Mouse (Mus musculus): ENCODE data around the gene Abcf2. TPM values are rescaled to one million over a fixed set of nuclear protein-coding genes. Genes with fewer than 3 reads are reported as not detected.

The Abcf2 gene
- polyA plus RNA-seq, 1 experiment from 2014 or later = 153 TPM

GRCm38 (mm10) chr5:24533391-24533790 is 43.9 kb downstream of the Abcf2 start:
- H3K9ac ChIP-seq (ENCODE audit: low read length) = no peak overlapping the region
- DNase-seq (ENCODE audit: low spot score) = no peak
- H3K4me3 ChIP-seq (ENCODE audit: low read depth, low read length) = no peak overlapping the region
- no peaks in the 10 kb centered on the region for H3K9me3 ChIP-seq (ENCODE audit: control insufficient read depth, low read length)
- H3K36me3 ChIP-seq (ENCODE audit: control insufficient read depth, insufficient read depth, low read length) = no peaks in the 10 kb centered on the region
- peaks cover 10% of the 10 kb centered on the region for H3K27me3 ChIP-seq (ENCODE audit: control insufficient read depth, insufficient read depth, low read length)
- no peak for ATAC-seq (replicated peaks; ENCODE audit: low FRiP score)
- WGBS = 58% methylated on average over 11 of the region's 11 CpGs
- H3K4me2 ChIP-seq (ENCODE audit: low read depth, low read length, severe bottlenecking) = no peak overlapping the region
- no peaks in the 10 kb centered on the region for H3K4me1 ChIP-seq (replicated peaks; ENCODE audit: control insufficient read depth, insufficient read depth, low read length)
- H3K27ac ChIP-seq (ENCODE audit: low read depth, low read length) = no peak overlapping the region

DNA sequence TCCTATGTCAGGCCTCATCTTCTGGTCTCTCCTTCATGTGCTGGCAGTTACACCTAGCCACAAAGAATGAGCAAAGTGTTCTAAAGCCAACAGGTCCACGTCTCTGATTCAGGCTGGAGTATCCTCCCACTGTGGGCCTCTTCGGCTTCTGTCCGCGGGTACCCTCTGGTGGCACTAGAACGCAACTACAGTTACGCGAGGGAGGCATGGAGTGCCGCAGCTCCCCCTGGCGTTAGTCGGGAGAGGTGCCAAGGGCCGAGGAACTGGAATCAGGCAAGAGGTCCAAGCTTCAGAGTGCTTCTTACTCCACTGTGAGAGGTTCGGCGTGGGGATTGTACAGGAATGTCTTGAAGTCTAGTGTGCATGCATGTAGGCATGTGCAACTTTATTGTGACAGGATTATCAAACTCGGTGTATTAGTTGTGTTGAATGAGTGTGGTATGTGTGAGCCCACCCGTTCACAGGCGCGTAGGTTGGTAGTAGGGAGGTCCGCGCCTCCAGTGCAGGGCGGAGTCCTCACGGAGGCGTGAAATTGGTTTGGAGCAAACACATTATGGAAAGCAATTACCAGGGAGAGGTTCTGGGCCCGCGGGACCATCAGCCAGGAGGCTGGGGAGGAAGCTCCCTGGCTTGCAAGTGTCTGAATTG is 47.1 kb downstream of the Abcf2 start:
- H3K4me2 ChIP-seq (ENCODE audit: low read depth, low read length, severe bottlenecking) = no peak overlapping the region
- H3K36me3 ChIP-seq (ENCODE audit: control insufficient read depth, insufficient read depth, low read length) = no peaks in the 10 kb centered on the region
- no peak overlapping the region for H3K9ac ChIP-seq (ENCODE audit: low read length)
- no peak overlapping the region for H3K27ac ChIP-seq (ENCODE audit: low read depth, low read length)
- peaks cover 41% of the 10 kb centered on the region for H3K27me3 ChIP-seq (ENCODE audit: control insufficient read depth, insufficient read depth, low read length)
- peak; percentile 54 for ATAC-seq (replicated peaks; ENCODE audit: low FRiP score)
- whole genome bisulfite sequencing = 20% methylated on average over 24 of the region's 24 CpGs
- H3K4me1 ChIP-seq (replicated peaks; ENCODE audit: control insufficient read depth, insufficient read depth, low read length) = peaks cover 14% of the 10 kb centered on the region
- DNase-seq (ENCODE audit: low spot score) = peak; percentile 94
- H3K9me3 ChIP-seq (ENCODE audit: control insufficient read depth, low read length) = no peaks in the 10 kb centered on the region
- H3K4me3 ChIP-seq (ENCODE audit: low read depth, low read length) = no peak overlapping the region

- H3K4me2 ChIP-seq (ENCODE audit: low read depth, low read length, severe bottlenecking) = no peak overlapping the region
- peaks cover 16% of the 10 kb centered on the region for H3K4me1 ChIP-seq (replicated peaks; ENCODE audit: control insufficient read depth, insufficient read depth, low read length)
- H3K9me3 ChIP-seq (ENCODE audit: control insufficient read depth, low read length) = no peaks in the 10 kb centered on the region
- ATAC-seq (replicated peaks; ENCODE audit: low FRiP score) = no peak
- H3K27ac ChIP-seq (ENCODE audit: low read depth, low read length) = no peak overlapping the region
- no peak overlapping the region for H3K4me3 ChIP-seq (ENCODE audit: low read depth, low read length)
- no peaks in the 10 kb centered on the region for H3K36me3 ChIP-seq (ENCODE audit: control insufficient read depth, insufficient read depth, low read length)
- peaks cover 61% of the 10 kb centered on the region for H3K27me3 ChIP-seq (ENCODE audit: control insufficient read depth, insufficient read depth, low read length)
- 11% methylated on average over 6 of the region's 6 CpGs for whole genome bisulfite sequencing
- no peak overlapping the region for H3K9ac ChIP-seq (ENCODE audit: low read length)
- no peak for DNase-seq (ENCODE audit: low spot score)
These were observed 49.5 kb downstream of the Abcf2 start for GRCm38 (mm10) chr5:24527780-24528179.

DNA sequence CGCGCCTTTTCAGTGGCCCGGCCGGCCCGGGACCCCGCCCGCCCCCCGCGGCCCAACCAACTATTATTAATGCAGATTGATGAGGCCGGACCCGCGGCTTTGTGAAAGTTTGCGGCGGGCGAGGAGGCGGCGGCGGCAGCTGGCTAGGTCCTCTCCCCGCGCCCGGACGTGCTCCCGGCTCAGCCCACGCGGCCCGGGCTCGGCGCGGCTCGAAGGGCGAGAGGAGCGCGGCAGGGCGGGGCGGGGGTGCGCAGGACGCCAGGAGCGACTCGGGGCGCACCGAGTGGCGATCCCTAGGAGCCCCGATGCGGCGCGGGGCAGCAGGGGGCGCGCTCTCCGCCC is 50.4 kb downstream of the Abcf2 start, which contains the start of gene Gbx1:
Gbx1 (minus strand) TSS at position 314 of the 342 bp plus-strand sequence.
- H3K4me3 ChIP-seq (ENCODE audit: low read depth, low read length) = peak within 1 kb of the TSS; percentile 47
- peak; percentile 45 for ATAC-seq (replicated peaks; ENCODE audit: low FRiP score)
- H3K27me3 ChIP-seq (ENCODE audit: control insufficient read depth, insufficient read depth, low read length) = peaks cover 68% of the 10 kb centered on the region
- WGBS = under 1% methylated on average over 32 of the region's 49 CpGs
- H3K4me2 ChIP-seq (ENCODE audit: low read depth, low read length, severe bottlenecking) = peak within 1 kb of the TSS; percentile 83
- no peak within 1 kb of the TSS for H3K27ac ChIP-seq (ENCODE audit: low read depth, low read length)
- no peaks in the 10 kb centered on the region for H3K9me3 ChIP-seq (ENCODE audit: control insufficient read depth, low read length)
- H3K36me3 ChIP-seq (ENCODE audit: control insufficient read depth, insufficient read depth, low read length) = no peaks in the 10 kb centered on the region
- DNase-seq (ENCODE audit: low spot score) = peak; percentile 75
- peak within 1 kb of the TSS; percentile 44 for H3K9ac ChIP-seq (ENCODE audit: low read length)
- H3K4me1 ChIP-seq (replicated peaks; ENCODE audit: control insufficient read depth, insufficient read depth, low read length) = peaks cover 16% of the 10 kb centered on the region

DNA sequence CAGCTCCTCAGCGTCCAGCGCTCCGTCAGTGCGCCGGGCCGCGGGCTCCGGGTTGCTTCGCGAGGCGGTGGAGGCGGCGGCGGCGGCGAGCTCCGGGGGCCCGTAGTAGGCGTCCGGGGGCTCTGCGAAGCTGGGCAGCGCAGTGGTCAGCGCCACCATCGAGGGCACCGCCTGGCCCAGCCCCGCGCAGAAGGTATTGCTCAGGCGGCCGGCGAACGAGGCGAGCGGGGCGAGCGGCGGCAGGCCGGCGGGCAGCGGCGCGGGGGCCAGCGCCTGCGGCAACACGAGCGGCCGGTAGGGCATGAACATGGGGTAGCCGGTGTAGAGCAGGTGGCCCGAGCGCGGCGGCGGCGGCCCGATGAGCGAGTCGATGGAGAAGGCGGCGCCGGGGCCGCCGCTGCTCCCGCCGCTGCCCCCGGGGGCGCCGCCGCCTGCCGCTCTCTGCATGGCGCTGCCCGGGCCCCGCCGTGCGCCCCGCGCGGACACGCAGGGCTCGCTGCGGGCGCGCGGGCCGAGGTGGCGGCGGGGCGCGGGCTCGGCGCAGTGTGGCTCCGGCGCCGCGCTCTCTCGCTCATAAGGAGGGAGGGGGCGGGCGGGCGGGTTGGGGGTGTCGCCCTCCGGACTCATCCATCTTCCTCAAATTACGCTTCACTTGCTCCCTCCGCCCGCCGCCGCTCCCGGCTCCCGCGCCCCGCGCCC is 50.9 kb downstream of the Abcf2 start:
- peaks cover 16% of the 10 kb centered on the region for H3K4me1 ChIP-seq (replicated peaks; ENCODE audit: control insufficient read depth, insufficient read depth, low read length)
- peak overlapping the region; percentile 44 for H3K9ac ChIP-seq (ENCODE audit: low read length)
- peak overlapping the region; percentile 83 for H3K4me2 ChIP-seq (ENCODE audit: low read depth, low read length, severe bottlenecking)
- H3K9me3 ChIP-seq (ENCODE audit: control insufficient read depth, low read length) = no peaks in the 10 kb centered on the region
- ATAC-seq (replicated peaks; ENCODE audit: low FRiP score) (peak; percentile 48; the same call in 1 of the 2 replicates), DNase-seq (ENCODE audit: low spot score) (peak; percentile 64)
- under 1% methylated on average over 77 of the region's 109 CpGs for WGBS
- no peak overlapping the region for H3K27ac ChIP-seq (ENCODE audit: low read depth, low read length)
- peaks cover 68% of the 10 kb centered on the region for H3K27me3 ChIP-seq (ENCODE audit: control insufficient read depth, insufficient read depth, low read length)
- H3K36me3 ChIP-seq (ENCODE audit: control insufficient read depth, insufficient read depth, low read length) = no peaks in the 10 kb centered on the region
- peak overlapping the region; percentile 47 for H3K4me3 ChIP-seq (ENCODE audit: low read depth, low read length)

- no peak for DNase-seq (ENCODE audit: low spot score)
- H3K4me1 ChIP-seq (replicated peaks; ENCODE audit: control insufficient read depth, insufficient read depth, low read length) = peaks cover 16% of the 10 kb centered on the region
- no peaks in the 10 kb centered on the region for H3K9me3 ChIP-seq (ENCODE audit: control insufficient read depth, low read length)
- H3K4me2 ChIP-seq (ENCODE audit: low read depth, low read length, severe bottlenecking) = peak overlapping the region; percentile 83
- no peak overlapping the region for H3K27ac ChIP-seq (ENCODE audit: low read depth, low read length)
- H3K9ac ChIP-seq (ENCODE audit: low read length) = peak overlapping the region; percentile 44; the same call in 1 of the 2 replicates
- no peaks in the 10 kb centered on the region for H3K36me3 ChIP-seq (ENCODE audit: control insufficient read depth, insufficient read depth, low read length)
- H3K27me3 ChIP-seq (ENCODE audit: control insufficient read depth, insufficient read depth, low read length) = peaks cover 68% of the 10 kb centered on the region
- WGBS = 3% methylated on average over 34 of the region's 34 CpGs
- H3K4me3 ChIP-seq (ENCODE audit: low read depth, low read length) = peak overlapping the region; percentile 47
- no peak for ATAC-seq (replicated peaks; ENCODE audit: low FRiP score)
These were observed 51.7 kb downstream of the Abcf2 start for GRCm38 (mm10) chr5:24525360-24526189.

- Histone ChIP-seq H3K4me1 (replicated peaks; ENCODE audit: control insufficient read depth, insufficient read depth, low read length) (peaks cover 16% of the 10 kb centered on the region), H3K9ac (ENCODE audit: low read length) (no peak overlapping the region), H3K27me3 (ENCODE audit: control insufficient read depth, insufficient read depth, low read length) (peaks cover 68% of the 10 kb centered on the region), H3K4me2 (ENCODE audit: low read depth, low read length, severe bottlenecking) (no peak overlapping the region), H3K36me3 (ENCODE audit: control insufficient read depth, insufficient read depth, low read length) (no peaks in the 10 kb centered on the region), H3K9me3 (ENCODE audit: control insufficient read depth, low read length) (no peaks in the 10 kb centered on the region), H3K27ac (ENCODE audit: low read depth, low read length) (no peak overlapping the region), H3K4me3 (ENCODE audit: low read depth, low read length) (no peak overlapping the region)
- DNase-seq (ENCODE audit: low spot score) (no peak), ATAC-seq (replicated peaks; ENCODE audit: low FRiP score) (no peak)
- WGBS = 17% methylated on average over 4 of the region's 4 CpGs
These were observed 52.7 kb downstream of the Abcf2 start for GRCm38 (mm10) chr5:24524522-24524921.

DNA sequence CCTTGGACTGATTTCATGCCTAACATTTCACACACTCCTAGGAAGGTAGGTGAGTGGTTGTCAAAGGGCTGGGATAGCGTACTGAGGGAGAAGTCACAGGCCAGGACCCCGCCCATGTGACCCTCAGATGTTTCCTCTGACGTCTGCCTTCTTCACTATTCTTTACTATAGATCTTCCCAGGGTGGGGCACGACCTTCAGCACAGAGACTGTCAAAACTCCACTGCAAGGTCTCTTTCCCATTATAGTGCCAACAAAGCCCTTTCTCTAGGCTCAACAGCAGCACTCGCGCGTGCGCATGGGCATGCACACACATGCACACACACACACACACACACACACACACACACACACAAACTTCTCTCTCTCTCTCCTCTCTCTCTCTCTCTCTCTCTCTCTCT is 53.5 kb downstream of the Abcf2 start:
- no peak overlapping the region for H3K4me2 ChIP-seq (ENCODE audit: low read depth, low read length, severe bottlenecking)
- H3K36me3 ChIP-seq (ENCODE audit: control insufficient read depth, insufficient read depth, low read length) = no peaks in the 10 kb centered on the region
- peaks cover 16% of the 10 kb centered on the region for H3K4me1 ChIP-seq (replicated peaks; ENCODE audit: control insufficient read depth, insufficient read depth, low read length)
- H3K27me3 ChIP-seq (ENCODE audit: control insufficient read depth, insufficient read depth, low read length) = peaks cover 62% of the 10 kb centered on the region
- no peak overlapping the region for H3K4me3 ChIP-seq (ENCODE audit: low read depth, low read length)
- no peak overlapping the region for H3K9ac ChIP-seq (ENCODE audit: low read length)
- no peak overlapping the region for H3K27ac ChIP-seq (ENCODE audit: low read depth, low read length)
- ATAC-seq (replicated peaks; ENCODE audit: low FRiP score) = no peak
- WGBS = 35% methylated on average over 8 of the region's 8 CpGs
- H3K9me3 ChIP-seq (ENCODE audit: control insufficient read depth, low read length) = no peaks in the 10 kb centered on the region
- DNase-seq (ENCODE audit: low spot score) = no peak
